Mouse (Mus musculus): ENCODE measurements at regions not wholly inside any gene's neighbourhood (a gene's known extent, or its start where the extent isn't known, plus 50 kb on each side); places are given as distances from the start of the nearest gene placed in this dataset.

GRCm38 (mm10) chr5:111590619-111591081 lies 143.1 kb upstream of the Gm26897 start:
- TF ChIP-seq CTCF (IDR thresholded peaks at IDR 0.05; ENCODE audit: low read depth): no peak
- TF ChIP-seq EP300 (IDR thresholded peaks at IDR 0.05; ENCODE audit: low read depth): no peak
- Histone ChIP-seq H3K4me3 (ENCODE audit: low read depth, low read length) (no peak overlapping the region), H3K36me3 (replicated peaks; ENCODE audit: control insufficient read depth, insufficient read depth, low read length) (no peaks in the 10 kb centered on the region), H3K9me3 (replicated peaks; ENCODE audit: control insufficient read depth, low read length) (no peaks in the 10 kb centered on the region), H3K4me2 (ENCODE audit: low read depth, low read length) (no peak overlapping the region), H3K27me3 (ENCODE audit: control insufficient read depth, insufficient read depth, low read length) (peaks cover 39% of the 10 kb centered on the region), H3K4me1 (ENCODE audit: control insufficient read depth, insufficient read depth) (no peaks in the 10 kb centered on the region), H3K27ac (ENCODE audit: low read depth) (no peak overlapping the region), H3K9ac (replicated peaks; ENCODE audit: low read depth, low read length) (no peak overlapping the region)
- DNase-seq (ENCODE audit: low spot score): no peak
- ATAC-seq (ENCODE audit: insufficient read depth, low read depth): no peak
- 24% methylated on average over 4 of the region's 4 CpGs for WGBS

DNA sequence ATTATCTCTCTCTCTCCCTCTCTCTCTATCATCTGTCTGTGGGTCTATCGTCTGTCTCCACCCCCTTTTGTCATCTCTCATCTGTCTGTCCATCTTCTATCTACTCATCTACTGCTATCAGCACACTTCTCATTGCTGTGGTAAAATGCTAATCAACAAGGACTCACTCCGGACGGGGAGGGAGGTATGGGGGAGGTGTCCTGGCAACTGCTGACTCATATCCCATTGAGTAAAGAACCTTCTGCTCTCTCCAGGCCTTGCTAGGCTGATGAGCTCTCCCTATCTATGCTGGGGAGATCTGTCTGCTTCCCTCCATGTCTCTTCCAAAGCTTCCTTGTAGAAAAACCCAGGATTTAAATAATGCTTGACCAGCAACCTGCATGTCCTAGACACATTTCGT lies 140.9 kb upstream of the Gm26897 start:
- H3K36me3 ChIP-seq (replicated peaks; ENCODE audit: control insufficient read depth, insufficient read depth, low read length): no peaks in the 10 kb centered on the region
- 46% methylated on average over 4 of the region's 4 CpGs for WGBS

DNA sequence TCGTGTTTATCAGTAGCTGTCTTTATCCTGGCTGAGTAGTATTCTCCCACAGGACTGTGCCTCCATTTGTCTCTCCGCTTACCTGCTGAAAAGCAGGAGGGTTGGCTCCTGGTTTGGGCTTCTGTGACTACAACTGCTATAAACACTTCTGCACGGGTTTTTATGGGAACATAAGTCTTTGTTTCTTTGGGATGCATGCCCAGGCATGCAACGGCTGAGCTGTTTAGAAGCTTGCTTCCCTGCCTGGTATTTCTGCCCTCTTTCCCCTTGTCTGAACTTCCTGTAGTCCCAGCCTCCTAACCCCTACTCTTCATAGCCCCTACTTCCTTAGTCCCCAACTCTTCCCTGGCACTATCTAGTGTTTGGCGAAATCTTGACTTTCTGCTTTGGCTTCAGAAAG lies 139.6 kb upstream of the Gm26897 start:
- H3K36me3 ChIP-seq (replicated peaks; ENCODE audit: control insufficient read depth, insufficient read depth, low read length): no peaks in the 10 kb centered on the region
- H3K9ac ChIP-seq (replicated peaks; ENCODE audit: low read depth, low read length): no peak overlapping the region
- no peaks in the 10 kb centered on the region for H3K4me1 ChIP-seq (ENCODE audit: control insufficient read depth, insufficient read depth)
- DNase-seq (ENCODE audit: low spot score) (no peak), ATAC-seq (ENCODE audit: insufficient read depth, low read depth) (no peak)
- H3K9me3 ChIP-seq (replicated peaks; ENCODE audit: control insufficient read depth, low read length): no peaks in the 10 kb centered on the region
- TF ChIP-seq EP300 (IDR thresholded peaks at IDR 0.05; ENCODE audit: low read depth) (no peak), CTCF (IDR thresholded peaks at IDR 0.05; ENCODE audit: low read depth) (no peak)
- no peak overlapping the region for H3K27ac ChIP-seq (ENCODE audit: low read depth)
- peaks cover 25% of the 10 kb centered on the region for H3K27me3 ChIP-seq (ENCODE audit: control insufficient read depth, insufficient read depth, low read length)
- H3K4me2 ChIP-seq (ENCODE audit: low read depth, low read length): no peak overlapping the region
- no peak overlapping the region for H3K4me3 ChIP-seq (ENCODE audit: low read depth, low read length)
- 72% methylated on average over 5 of the region's 5 CpGs for WGBS

More for the DNA sequence above, 140.9 kb upstream of the Gm26897 start:
- Histone ChIP-seq H3K4me3 (ENCODE audit: low read depth, low read length) (no peak overlapping the region), H3K27ac (ENCODE audit: low read depth) (no peak overlapping the region), H3K4me1 (ENCODE audit: control insufficient read depth, insufficient read depth) (no peaks in the 10 kb centered on the region), H3K9ac (replicated peaks; ENCODE audit: low read depth, low read length) (no peak overlapping the region), H3K4me2 (ENCODE audit: low read depth, low read length) (no peak overlapping the region), H3K9me3 (replicated peaks; ENCODE audit: control insufficient read depth, low read length) (no peaks in the 10 kb centered on the region), H3K27me3 (ENCODE audit: control insufficient read depth, insufficient read depth, low read length) (peaks cover 24% of the 10 kb centered on the region)
- ATAC-seq (ENCODE audit: insufficient read depth, low read depth) (no peak), DNase-seq (ENCODE audit: low spot score) (no peak)
- TF ChIP-seq EP300 (IDR thresholded peaks at IDR 0.05; ENCODE audit: low read depth): no peak
- no peak for TF ChIP-seq CTCF (IDR thresholded peaks at IDR 0.05; ENCODE audit: low read depth)

DNA sequence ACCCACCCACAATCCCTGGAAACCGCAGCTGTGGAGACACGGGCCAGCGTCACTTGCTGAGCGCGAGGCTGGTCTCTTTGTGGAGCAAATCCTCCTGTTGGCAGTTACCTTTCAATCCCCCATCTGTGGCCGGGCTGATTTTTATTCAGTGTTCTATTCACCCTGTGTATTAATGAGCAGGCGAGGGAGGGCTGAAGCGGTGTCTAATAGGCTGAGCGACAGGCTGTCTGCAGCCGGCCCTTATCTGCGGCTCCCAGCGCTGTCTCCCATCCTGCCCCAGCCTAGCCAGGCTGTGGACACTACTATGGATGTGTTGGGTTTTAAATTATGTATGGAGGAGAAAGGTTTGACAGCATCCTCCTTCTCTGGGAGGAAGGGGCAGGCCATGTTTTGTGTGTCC lies 138.3 kb upstream of the Gm26897 start:
- Histone ChIP-seq H3K9me3 (replicated peaks; ENCODE audit: control insufficient read depth, low read length) (no peaks in the 10 kb centered on the region), H3K9ac (replicated peaks; ENCODE audit: low read depth, low read length) (no peak overlapping the region), H3K27ac (ENCODE audit: low read depth) (no peak overlapping the region), H3K4me1 (ENCODE audit: control insufficient read depth, insufficient read depth) (no peaks in the 10 kb centered on the region), H3K4me3 (ENCODE audit: low read depth, low read length) (no peak overlapping the region), H3K27me3 (ENCODE audit: control insufficient read depth, insufficient read depth, low read length) (peaks cover 30% of the 10 kb centered on the region), H3K4me2 (ENCODE audit: low read depth, low read length) (no peak overlapping the region), H3K36me3 (replicated peaks; ENCODE audit: control insufficient read depth, insufficient read depth, low read length) (no peaks in the 10 kb centered on the region)
- no peak for ATAC-seq (ENCODE audit: insufficient read depth, low read depth)
- no peak for TF ChIP-seq EP300 (IDR thresholded peaks at IDR 0.05; ENCODE audit: low read depth)
- TF ChIP-seq CTCF (IDR thresholded peaks at IDR 0.05; ENCODE audit: low read depth): no peak
- DNase-seq (ENCODE audit: low spot score): no peak
- WGBS: 49% methylated on average over 12 of the region's 12 CpGs

DNA sequence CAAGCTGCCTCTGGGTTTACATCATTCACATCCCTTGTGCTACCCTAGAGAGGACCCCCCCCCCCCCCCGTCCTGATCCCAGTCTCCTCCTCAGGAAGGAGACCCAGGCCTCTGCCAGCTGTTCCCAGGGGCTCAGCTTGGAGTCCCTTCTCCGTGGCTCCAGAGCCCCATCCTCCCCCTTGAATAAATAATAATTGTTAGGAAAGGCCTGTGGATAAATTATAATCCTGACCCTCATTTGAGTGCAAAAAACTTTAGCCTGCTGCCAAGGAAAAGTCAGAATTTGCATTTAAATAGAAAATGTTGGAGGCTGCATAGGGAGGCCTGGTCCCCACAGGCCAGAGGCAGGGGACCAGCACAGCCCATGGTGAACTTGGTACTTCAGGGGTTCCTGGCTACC lies 136.0 kb upstream of the Gm26897 start:
- H3K4me3 ChIP-seq (ENCODE audit: low read depth, low read length): no peak overlapping the region
- peaks cover 30% of the 10 kb centered on the region for H3K27me3 ChIP-seq (ENCODE audit: control insufficient read depth, insufficient read depth, low read length)
- no peak for TF ChIP-seq EP300 (IDR thresholded peaks at IDR 0.05; ENCODE audit: low read depth)
- H3K27ac ChIP-seq (ENCODE audit: low read depth): no peak overlapping the region
- no peak overlapping the region for H3K4me2 ChIP-seq (ENCODE audit: low read depth, low read length)
- ATAC-seq (ENCODE audit: insufficient read depth, low read depth) (no peak), DNase-seq (ENCODE audit: low spot score) (no peak)
- H3K36me3 ChIP-seq (replicated peaks; ENCODE audit: control insufficient read depth, insufficient read depth, low read length): no peaks in the 10 kb centered on the region
- WGBS: 51% methylated on average over 2 of the region's 2 CpGs
- no peaks in the 10 kb centered on the region for H3K9me3 ChIP-seq (replicated peaks; ENCODE audit: control insufficient read depth, low read length)
- H3K4me1 ChIP-seq (ENCODE audit: control insufficient read depth, insufficient read depth): no peaks in the 10 kb centered on the region
- no peak overlapping the region for H3K9ac ChIP-seq (replicated peaks; ENCODE audit: low read depth, low read length)
